Mouse (Mus musculus) intestine, embryonic 14.5 days (tissue): ENCODE data around the gene B4galt1. TPM values are rescaled to one million over a fixed set of nuclear protein-coding genes. Genes with fewer than 3 reads are reported as not detected.

Source experiments
- ATAC-seq: fragments of 200-750 bp; cut with Nextera tagmentation; replicated peaks from 2 replicates; pipeline ENCODE4 v1.8.0; 2017; ENCODE audit warnings: low read depth, moderate number of reproducible peaks, moderate TSS enrichment, moderate library complexity; ENCODE audit not compliant: low FRiP score, low TSS enrichment
- DNase-seq: peaks from one replicate; pipeline ENCODE4 v3.0.0-alpha.2; 2018; ENCODE audit warnings: low spot score
- H3K27ac ChIP-seq: fragments of 300-500 bp; sonication (generic); 2 replicates; pipeline ENCODE4 v1.5.1; 2014; ENCODE audit warnings: low read depth, mild to moderate bottlenecking, control low read depth
- H3K27me3 ChIP-seq: fragments of 300-500 bp; sonication (generic); replicated peaks from 2 replicates; pipeline ENCODE4 v1.6.1; 2014; ENCODE audit warnings: low read length, control low read depth; ENCODE audit not compliant: control insufficient read depth, insufficient read depth
- H3K36me3 ChIP-seq: fragments of 300-500 bp; sonication (generic); 2 replicates; pipeline ENCODE4 v1.6.1; 2014; ENCODE audit warnings: low read length, control low read depth; ENCODE audit not compliant: control insufficient read depth, insufficient read depth
- H3K4me1 ChIP-seq: fragments of 300-500 bp; sonication (generic); replicated peaks from 2 replicates; pipeline ENCODE4 v1.6.1; 2014; ENCODE audit warnings: low read length, control low read depth, mixed read lengths; ENCODE audit not compliant: control insufficient read depth, insufficient read depth
- H3K4me2 ChIP-seq: fragments of 300-500 bp; sonication (generic); 2 replicates; pipeline ENCODE4 v1.6.1; 2014; ENCODE audit warnings: low read length
- H3K4me3 ChIP-seq: fragments of 300-500 bp; sonication (generic); 2 replicates; pipeline ENCODE4 v1.5.1; 2014; ENCODE audit warnings: low read depth, low read length, control low read depth, mixed read lengths
- H3K9ac ChIP-seq: fragments of 300-500 bp; sonication (generic); 2 replicates; pipeline ENCODE4 v1.6.1; 2014; ENCODE audit warnings: mild to moderate bottlenecking, low read length
- H3K9me3 ChIP-seq: fragments of 300-500 bp; sonication (generic); 2 replicates; pipeline ENCODE4 v1.6.1; 2016; ENCODE audit warnings: low read length, control low read depth; ENCODE audit not compliant: control insufficient read depth
- WGBS: fragments of 180-500 bp; shearing (Covaris S2); extraction: QIAGEN DNeasy Blood & Tissue Kit; methylation state at CpG from one replicate; pipeline ENCODE4 v1.1.7; 2014; 5-methylcytosine and 5-hydroxymethylcytosine counted together
- microRNA-seq: library from miRNA; unstranded; fragments of <30 nt; microRNA quantifications from one replicate; pipeline ENCODE4, GENCODE M21; 2016
- polyA plus RNA-seq: library from polyadenylated mRNA; unstranded; fragments of >200 nt; fragmentation: Nextera tagmentation; extraction: Ambion mirVana; gene quantifications from 2 replicates; pipeline ENCODE4 v1.2.1, GENCODE M21; 2014

B4galt1 gene
- polyA plus RNA-seq, 1 experiment from 2014 or later, result 36.7 TPM

- peak; percentile 63 for DNase-seq
Observed at GRCm38 (mm10) chr4:40757157-40757779, 96.5 kb downstream of the B4galt1 start.

More at GRCm38 (mm10) chr4:40757157-40757779, 96.5 kb downstream of the B4galt1 start:
- Histone ChIP-seq H3K27ac (peak overlapping the region; percentile 69), H3K4me2 (peak overlapping the region; percentile 64), H3K9me3 (no peaks in the 10 kb centered on the region), H3K4me1 (no peaks in the 10 kb centered on the region; the same call in 1 of the 2 replicates), H3K9ac (peak overlapping the region; percentile 89), H3K4me3 (peak overlapping the region; percentile 100), H3K36me3 (peaks cover 33% of the 10 kb centered on the region), H3K27me3 (0 out of 2 replicates have a peak, but pooled peaks cover 3% of the 10 kb centered on the region)
- WGBS, result 0% methylated on average over 39 of the region's 39 CpGs
- peak; percentile 78 for ATAC-seq

Small RNA genes lying within 50 kb of the gene (microRNA-seq; reads per million reads assigned to microRNA genes)
- gene Gm24112 (not detected), gene Gm25931 (not detected), gene Mir5123 (not detected)

Other genes starting within 250 kb of the B4galt1 start
- gene Aptx, start 150.8 kb downstream of the B4galt1 start, polyA plus RNA-seq, result 24.3 and 27.3 TPM in 2 replicates
- gene Dnaja1, start 131.9 kb downstream of the B4galt1 start, polyA plus RNA-seq, result 338 and 347 TPM in 2 replicates
- gene Smu1, start 96.1 kb downstream of the B4galt1 start, polyA plus RNA-seq, result 155 and 169 TPM in 2 replicates
- gene Spink4, start 66.0 kb upstream of the B4galt1 start, polyA plus RNA-seq, result 33.9 and 76.7 TPM in 2 replicates
- gene Bag1, start 94.3 kb upstream of the B4galt1 start, polyA plus RNA-seq, result 195 and 197 TPM in 2 replicates
- 82.1 and 85.8 TPM in 2 replicates for gene Chmp5, start 94.4 kb upstream of the B4galt1 start, polyA plus RNA-seq
- 94.7 and 102 TPM in 2 replicates for gene Nfx1, start 116.9 kb upstream of the B4galt1 start, polyA plus RNA-seq
- gene Aqp7, start 194.1 kb upstream of the B4galt1 start, polyA plus RNA-seq, result 0.16 TPM in 2 replicates
- gene Aqp3, start 244.2 kb upstream of the B4galt1 start, polyA plus RNA-seq, result 0.96 TPM in 1 of 2 replicates, not detected in the other